Mouse (Mus musculus) stomach, postnatal 0 days (tissue): Measurements from ENCODE around the gene Clec16a.

Experiments used
- CTCF ChIP-seq: IDR thresholded peaks from 2 replicates; pipeline ENCODE4 v1.5.1; 2016; ENCODE audit warnings: antibody characterized with exemption, low read depth, mild to moderate bottlenecking, moderate library complexity
- EP300 ChIP-seq: optimal IDR thresholded peaks from 2 replicates; pipeline ENCODE3; 2016; ENCODE audit warnings: antibody characterized with exemption

DNA sequence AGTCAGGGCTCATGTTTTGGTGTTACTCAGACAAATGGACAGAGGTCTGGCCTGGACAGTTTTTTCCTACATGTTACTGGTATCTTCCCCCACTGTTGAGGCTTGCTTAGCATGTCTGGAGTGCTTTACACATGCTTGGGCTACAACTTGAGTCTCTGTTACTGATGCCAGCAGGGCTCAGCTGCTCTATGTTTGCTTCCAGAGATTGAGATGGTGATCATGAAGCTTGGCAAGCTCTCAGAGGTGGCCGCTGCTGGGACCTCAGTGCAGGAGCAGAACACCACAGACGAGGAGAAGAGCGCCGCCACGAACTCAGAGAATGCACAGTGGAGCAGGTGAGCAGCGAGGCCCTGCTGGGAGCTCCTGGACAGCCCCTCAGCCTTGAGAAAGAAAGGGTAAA lies 65.7 kb downstream of the Clec16a start:
- TF ChIP-seq EP300 (no peak), CTCF (no peak)
